Mouse (Mus musculus): ENCODE results near the gene Tmc6. TPM values are rescaled to one million over a fixed set of nuclear protein-coding genes. Genes with fewer than 3 reads are reported as not detected.
"Not testable (repeated sequence)": the region's sequence is repeated elsewhere in the genome, so short reads cannot be mapped to it uniquely, and the experiment has no call there.

Gene Tmc6
- polyA plus RNA-seq, 1 experiment from 2014 or later, result 3.9 TPM

DNA sequence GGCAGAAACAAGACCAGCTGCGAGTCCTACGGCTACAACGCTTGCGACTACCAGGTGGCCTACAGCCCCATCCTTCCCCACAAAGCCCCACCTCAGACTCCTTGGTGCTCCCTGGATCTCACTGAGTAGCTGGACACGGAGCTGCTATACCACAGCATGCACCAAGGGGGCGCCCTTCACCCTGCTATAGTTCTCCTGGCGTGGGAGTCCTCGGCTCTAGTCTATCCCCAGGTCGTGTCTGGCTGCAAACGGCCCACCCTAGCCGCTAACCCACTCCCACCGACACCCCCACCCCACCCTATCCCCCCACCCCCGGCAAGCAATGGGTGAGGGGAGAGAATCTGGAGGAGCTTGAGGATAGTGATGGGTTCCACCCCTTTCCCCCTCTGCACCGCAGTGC is 8.3 kb upstream of the Tmc6 start:
- H3K4me3 ChIP-seq (replicated peaks), result no peak overlapping the region
- peak; percentile 34; the same call in 1 of the 2 replicates for ATAC-seq
- H3K36me3 ChIP-seq, result no peaks in the 10 kb centered on the region
- WGBS, result 5% methylated on average over 14 of the region's 14 CpGs
- H3K4me1 ChIP-seq (replicated peaks), result peaks cover 5% of the 10 kb centered on the region; the same call in 1 of the 2 replicates
- no peak overlapping the region for H3K4me2 ChIP-seq (replicated peaks)
- no peaks in the 10 kb centered on the region for H3K9me3 ChIP-seq
- no peak overlapping the region for H3K27ac ChIP-seq
- H3K27me3 ChIP-seq, result peaks cover 35% of the 10 kb centered on the region
- no peak overlapping the region for H3K9ac ChIP-seq (replicated peaks)

DNA sequence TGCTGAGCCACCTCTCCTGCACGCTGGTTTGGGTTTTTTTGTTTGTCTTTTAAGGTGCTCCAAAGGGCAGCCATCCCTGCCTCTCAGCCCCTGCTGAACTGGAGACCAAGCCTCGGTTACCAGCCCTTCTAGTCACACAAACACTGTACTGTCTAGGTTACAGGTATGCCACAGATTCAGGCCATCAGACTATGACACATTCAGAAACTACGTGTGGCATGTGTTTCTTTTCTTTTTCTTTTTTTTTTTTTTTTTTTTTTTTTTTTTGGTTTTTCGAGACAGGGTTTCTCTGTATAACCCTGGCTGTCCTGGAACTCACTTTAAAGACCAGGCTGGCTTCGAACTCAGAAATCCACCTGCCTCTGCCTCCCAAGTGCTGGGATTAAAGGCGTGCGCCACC is 6.5 kb upstream of the Tmc6 start:
- not testable (repeated sequence) for H3K9me3 ChIP-seq; H3K4me2 ChIP-seq (replicated peaks); H3K36me3 ChIP-seq; H3K4me1 ChIP-seq (replicated peaks); H3K9ac ChIP-seq (replicated peaks); H3K27ac ChIP-seq; ATAC-seq; H3K4me3 ChIP-seq (replicated peaks)
- 79% methylated on average over 7 of the region's 7 CpGs for WGBS
- H3K27me3 ChIP-seq, result peaks cover 51% of the 10 kb centered on the region

DNA sequence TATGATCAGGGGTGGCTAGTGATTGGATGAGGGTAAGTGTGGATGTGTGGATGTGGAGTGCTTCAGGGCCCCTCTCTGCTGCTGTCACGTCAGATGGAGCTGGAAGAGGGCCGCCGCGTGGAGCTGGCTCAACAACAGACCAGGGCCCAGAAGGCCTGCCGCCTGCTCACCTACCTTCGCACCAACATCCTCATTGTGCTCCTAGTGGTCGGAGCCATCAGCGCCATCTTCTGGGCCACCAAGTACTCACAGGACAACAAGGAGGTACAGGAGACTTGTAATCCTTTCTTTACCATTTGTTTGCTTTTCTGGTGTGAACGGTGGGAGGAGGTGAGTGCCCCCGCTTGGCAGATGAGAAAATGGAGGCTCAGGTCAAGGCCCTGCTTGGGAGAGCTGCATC is 4.3 kb upstream of the Tmc6 start:
- no peak for ATAC-seq

DNA sequence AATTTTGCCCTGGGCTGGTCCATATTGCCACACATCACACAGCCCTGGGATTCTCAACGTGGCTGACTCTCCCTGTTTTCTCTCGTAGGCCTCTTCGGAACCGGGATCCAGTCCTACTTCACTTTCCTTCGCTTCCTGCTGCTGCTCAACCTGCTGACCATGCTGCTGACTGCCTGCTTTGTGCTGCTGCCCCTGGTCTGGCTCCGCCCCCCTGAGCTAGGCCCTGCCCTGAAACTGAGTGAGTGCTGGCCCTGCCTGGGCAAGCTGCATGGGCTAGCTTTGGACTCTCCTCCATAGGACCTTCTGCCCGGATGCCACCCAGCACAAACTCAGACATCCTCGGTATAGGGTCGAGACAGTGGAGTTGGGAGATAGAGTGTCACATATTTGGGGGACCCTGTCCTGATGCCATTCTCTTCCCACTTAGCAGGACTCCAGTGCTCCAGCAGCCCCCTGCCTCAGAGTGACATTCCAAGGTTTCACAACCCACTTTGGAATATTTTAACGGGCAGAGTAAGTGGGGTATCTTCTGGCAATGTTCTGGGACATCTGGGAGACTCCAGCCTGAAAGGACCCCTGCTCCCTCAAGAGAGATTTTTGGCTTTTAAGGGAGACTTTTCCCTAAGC is 1.8 kb upstream of the Tmc6 start:
- H3K36me3 ChIP-seq, result no peaks in the 10 kb centered on the region
- ATAC-seq, result no peak
- H3K27ac ChIP-seq, result no peak overlapping the region
- no peak overlapping the region for H3K4me3 ChIP-seq (replicated peaks)
- H3K27me3 ChIP-seq, result peaks cover 61% of the 10 kb centered on the region
- 38% methylated on average over 10 of the region's 10 CpGs for WGBS
- H3K9ac ChIP-seq (replicated peaks), result peak overlapping the region; percentile 58; the same call in 1 of the 2 replicates
- H3K4me2 ChIP-seq (replicated peaks), result peak overlapping the region; percentile 61
- H3K9me3 ChIP-seq, result no peaks in the 10 kb centered on the region
- peaks cover 37% of the 10 kb centered on the region for H3K4me1 ChIP-seq (replicated peaks)

More for the DNA sequence above, 4.3 kb upstream of the Tmc6 start:
- Histone ChIP-seq H3K4me2 (replicated peaks) (no peak overlapping the region), H3K9ac (replicated peaks) (no peak overlapping the region; the same call in 1 of the 2 replicates), H3K4me3 (replicated peaks) (no peak overlapping the region), H3K27ac (no peak overlapping the region), H3K27me3 (peaks cover 52% of the 10 kb centered on the region), H3K4me1 (replicated peaks) (peaks cover 14% of the 10 kb centered on the region), H3K36me3 (no peaks in the 10 kb centered on the region), H3K9me3 (no peaks in the 10 kb centered on the region)
- 5% methylated on average over 10 of the region's 10 CpGs for WGBS

DNA sequence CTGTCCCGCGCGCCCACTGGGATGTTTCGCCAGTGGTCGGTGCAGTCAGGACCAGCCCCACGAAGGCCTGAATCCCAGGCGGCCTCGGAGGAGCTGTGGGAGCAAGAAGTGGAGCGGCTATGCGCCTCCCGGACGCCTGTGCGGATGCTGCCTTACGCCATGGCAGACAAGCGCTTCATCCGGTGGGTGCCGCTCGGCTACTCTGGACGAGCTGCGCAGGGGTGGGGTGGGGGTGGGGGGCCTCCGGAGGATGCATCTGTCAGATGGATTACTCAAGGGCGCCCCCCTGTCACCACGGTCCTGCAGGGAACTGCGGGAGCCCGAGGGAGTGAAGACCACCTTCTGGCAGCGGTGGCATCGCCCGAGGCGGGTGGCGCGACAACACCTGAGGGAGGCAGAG is 1.1 kb upstream of the Tmc6 start:
- Histone ChIP-seq H3K27me3 (peaks cover 68% of the 10 kb centered on the region), H3K27ac (no peak overlapping the region), H3K4me2 (replicated peaks) (peak overlapping the region; percentile 61), H3K9me3 (no peaks in the 10 kb centered on the region), H3K4me3 (replicated peaks) (peak overlapping the region; percentile 28), H3K36me3 (no peaks in the 10 kb centered on the region), H3K4me1 (replicated peaks) (peaks cover 37% of the 10 kb centered on the region), H3K9ac (replicated peaks) (peak overlapping the region; percentile 58; the same call in 1 of the 2 replicates)
- ATAC-seq, result peak; percentile 51
- 4% methylated on average over 31 of the region's 31 CpGs for WGBS

- Histone ChIP-seq H3K27me3 (peaks cover 69% of the 10 kb centered on the region), H3K4me1 (replicated peaks) (peaks cover 37% of the 10 kb centered on the region), H3K9ac (replicated peaks) (peak overlapping the region; percentile 58; the same call in 1 of the 2 replicates), H3K4me3 (replicated peaks) (peak overlapping the region; percentile 28), H3K4me2 (replicated peaks) (peak overlapping the region; percentile 61), H3K27ac (no peak overlapping the region), H3K9me3 (no peaks in the 10 kb centered on the region), H3K36me3 (no peaks in the 10 kb centered on the region)
- no peak for ATAC-seq
- 42% methylated on average over 9 of the region's 9 CpGs for WGBS
Measured at GRCm38 (mm10) chr11:117782705-117783034, 672 bp upstream of the Tmc6 start.

DNA sequence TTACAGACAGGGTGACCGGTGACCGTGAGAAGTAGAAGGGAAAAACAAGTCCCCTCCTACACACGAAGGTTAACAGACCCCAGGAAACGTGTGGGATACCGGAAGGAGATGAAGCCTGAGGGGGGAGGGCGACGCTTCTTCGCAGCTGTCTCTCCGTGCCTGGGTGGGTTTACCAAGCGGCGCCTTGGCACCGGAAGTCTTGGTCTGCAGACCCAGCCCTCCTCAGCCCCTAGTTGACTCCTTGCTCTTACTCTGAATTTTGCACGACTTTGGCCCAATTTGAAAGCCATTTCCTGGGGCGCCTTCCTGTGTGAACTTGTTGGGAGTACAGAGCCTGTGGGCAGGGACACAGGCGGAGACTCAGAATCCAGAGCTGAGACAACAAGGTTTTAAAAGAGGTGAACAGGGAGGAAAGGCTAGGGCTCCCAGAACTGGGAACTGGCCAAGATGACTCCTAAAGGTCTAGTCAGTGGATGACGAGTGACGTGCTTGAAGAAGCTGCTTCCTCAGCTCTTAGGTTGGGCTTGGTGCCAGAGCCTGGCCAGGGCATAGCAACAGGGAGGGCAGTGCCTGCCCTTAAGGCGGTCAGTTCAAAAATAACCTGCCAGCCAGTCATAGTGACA is 688 bp downstream of the Tmc6 start:
- Histone ChIP-seq H3K4me3 (replicated peaks) (no peak overlapping the region), H3K27me3 (peaks cover 69% of the 10 kb centered on the region)

DNA sequence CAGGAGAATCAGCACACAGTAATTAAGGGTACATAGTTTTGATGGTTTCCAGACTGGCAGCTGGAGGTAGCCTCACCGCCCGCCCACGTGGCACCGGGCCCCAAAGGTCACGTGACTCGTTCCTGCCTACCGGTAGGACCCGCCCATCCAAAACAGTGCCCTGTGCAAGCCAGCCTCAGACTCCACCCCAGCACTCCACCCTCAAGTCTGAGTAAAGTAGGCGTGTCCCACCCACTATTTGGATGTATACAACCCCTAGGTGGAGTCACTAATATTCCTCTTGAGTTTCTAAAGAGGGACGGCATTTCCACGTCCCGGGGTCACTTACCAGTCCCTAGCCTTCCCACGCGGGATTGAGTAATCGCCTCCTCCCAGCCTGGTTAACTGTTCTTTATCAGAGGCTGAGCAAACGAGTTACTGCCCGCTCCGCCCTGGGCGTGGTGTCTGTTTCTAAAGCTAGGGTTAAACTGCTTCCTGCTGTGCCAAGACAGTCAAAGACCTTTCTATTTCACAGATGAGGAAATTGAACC is 1.4 kb downstream of the Tmc6 start:
- no peak for ATAC-seq
- peak overlapping the region; percentile 49 for H3K4me2 ChIP-seq (replicated peaks)
- peak overlapping the region; percentile 32 for H3K4me3 ChIP-seq (replicated peaks)
- H3K27me3 ChIP-seq, result peaks cover 69% of the 10 kb centered on the region
- no peak overlapping the region for H3K27ac ChIP-seq
- peak overlapping the region; percentile 48; the same call in 1 of the 2 replicates for H3K9ac ChIP-seq (replicated peaks)
- H3K36me3 ChIP-seq, result no peaks in the 10 kb centered on the region
- WGBS, result 4% methylated on average over 19 of the region's 19 CpGs
- H3K9me3 ChIP-seq, result no peaks in the 10 kb centered on the region
- peaks cover 37% of the 10 kb centered on the region for H3K4me1 ChIP-seq (replicated peaks)

More for the DNA sequence above, 688 bp downstream of the Tmc6 start:
- ATAC-seq, result no peak
- H3K9me3 ChIP-seq, result no peaks in the 10 kb centered on the region
- no peak overlapping the region for H3K27ac ChIP-seq
- H3K9ac ChIP-seq (replicated peaks), result no peak overlapping the region
- WGBS, result 26% methylated on average over 18 of the region's 18 CpGs
- H3K36me3 ChIP-seq, result no peaks in the 10 kb centered on the region
- H3K4me1 ChIP-seq (replicated peaks), result peaks cover 37% of the 10 kb centered on the region
- H3K4me2 ChIP-seq (replicated peaks), result peak overlapping the region; percentile 49

DNA sequence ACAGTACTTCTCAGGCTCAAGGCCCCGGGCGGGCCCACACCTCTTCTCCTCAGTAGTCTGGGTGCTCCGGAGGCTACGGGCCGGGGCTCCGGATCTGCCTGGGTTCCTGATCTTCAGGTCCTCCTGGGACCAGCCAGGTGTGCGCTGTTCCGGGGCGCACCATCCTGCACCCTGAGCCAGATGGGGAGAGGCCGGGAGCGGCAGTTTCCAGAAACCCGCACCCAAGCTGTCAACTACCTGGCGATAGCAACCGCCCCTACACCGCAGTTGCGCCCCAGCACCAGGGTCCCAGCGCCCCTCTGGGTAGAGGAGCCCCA is 1.8 kb downstream of the Tmc6 start:
- peak overlapping the region; percentile 32 for H3K4me3 ChIP-seq (replicated peaks)
- H3K4me2 ChIP-seq (replicated peaks), result peak overlapping the region; percentile 49
- H3K27me3 ChIP-seq, result peaks cover 69% of the 10 kb centered on the region
- no peaks in the 10 kb centered on the region for H3K9me3 ChIP-seq
- H3K36me3 ChIP-seq, result no peaks in the 10 kb centered on the region
- peak overlapping the region; percentile 48; the same call in 1 of the 2 replicates for H3K9ac ChIP-seq (replicated peaks)
- H3K27ac ChIP-seq, result 0 out of 2 replicates have a peak overlapping the region, but pooled peaks have one; percentile 62
- peaks cover 37% of the 10 kb centered on the region for H3K4me1 ChIP-seq (replicated peaks)
- peak; percentile 5; the same call in 1 of the 2 replicates for ATAC-seq
- 3% methylated on average over 17 of the region's 17 CpGs for WGBS

DNA sequence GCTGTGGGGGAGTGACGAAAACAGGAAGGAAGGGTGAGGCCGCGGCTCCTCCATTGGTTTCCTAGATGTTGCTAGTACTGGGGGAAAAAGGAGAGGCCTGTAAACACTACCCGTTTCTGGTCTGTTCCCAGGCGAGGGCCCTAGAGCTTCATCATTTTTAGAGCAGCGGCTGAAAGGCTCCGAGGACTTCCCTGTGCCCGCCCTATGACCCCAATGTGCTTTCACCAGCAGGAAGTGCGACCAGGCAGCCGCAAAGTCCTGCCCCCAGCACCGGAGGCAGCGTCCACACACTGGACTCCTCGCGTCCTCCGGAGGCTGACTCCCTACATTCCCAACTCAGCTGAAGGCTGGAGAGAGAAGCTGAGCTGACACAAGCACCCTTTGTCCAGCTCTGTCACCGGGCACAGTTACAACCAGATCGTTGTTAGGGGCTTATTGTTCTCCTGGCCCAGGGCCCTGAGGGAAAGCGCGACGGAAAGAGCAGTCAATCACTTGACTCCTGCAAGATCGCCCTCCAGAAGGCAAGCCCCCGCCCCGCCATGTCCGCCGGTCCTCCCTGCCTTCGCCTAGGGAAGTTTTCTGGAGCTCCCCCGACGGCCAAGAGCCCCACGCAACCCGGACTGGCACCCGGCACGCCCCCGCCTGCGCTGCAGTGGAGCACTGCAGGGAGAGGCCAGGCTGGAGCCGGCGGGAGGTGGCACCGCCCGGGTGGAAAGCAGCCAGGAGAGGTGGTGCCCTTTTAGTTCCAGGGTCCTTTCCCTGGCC is 2.4 kb downstream of the Tmc6 start:
- Histone ChIP-seq H3K36me3 (no peaks in the 10 kb centered on the region), H3K4me3 (replicated peaks) (peak overlapping the region; percentile 32), H3K4me1 (replicated peaks) (peaks cover 37% of the 10 kb centered on the region), H3K27me3 (peaks cover 64% of the 10 kb centered on the region), H3K4me2 (replicated peaks) (peak overlapping the region; percentile 49), H3K9ac (replicated peaks) (peak overlapping the region; percentile 48; the same call in 1 of the 2 replicates), H3K9me3 (no peaks in the 10 kb centered on the region), H3K27ac (peak overlapping the region; percentile 62)
- ATAC-seq, result peak; percentile 34
- 5% methylated on average over 38 of the region's 38 CpGs for WGBS

DNA sequence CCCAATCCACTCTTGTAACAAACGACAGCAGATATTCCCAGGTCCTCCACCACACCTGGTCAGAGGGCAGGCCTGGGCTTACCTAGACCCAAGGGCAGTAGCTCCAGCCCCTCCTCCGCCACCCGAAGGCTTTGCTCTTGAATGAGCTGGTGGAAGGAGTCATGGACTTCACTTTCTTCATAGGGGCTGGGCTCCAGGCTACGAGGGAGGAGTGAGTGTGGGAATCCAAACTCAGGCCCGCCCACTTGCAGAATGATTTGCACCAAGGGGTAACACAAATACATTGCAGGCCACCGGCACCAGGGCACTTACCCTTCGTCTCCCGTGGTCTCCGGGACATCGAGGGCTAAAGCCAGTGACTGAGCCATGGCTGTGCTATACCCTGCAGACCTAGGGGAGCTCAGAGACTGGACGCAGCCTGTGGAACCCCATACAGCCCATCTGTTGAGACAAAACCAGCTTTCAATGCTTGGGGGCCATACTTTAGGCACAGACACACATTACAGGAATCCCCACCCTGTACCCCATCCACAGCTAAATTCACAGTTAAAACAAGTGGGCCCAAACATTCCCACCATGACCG is 3.1 kb downstream of the Tmc6 start:
- H3K36me3 ChIP-seq, result no peaks in the 10 kb centered on the region
- no peak overlapping the region for H3K9ac ChIP-seq (replicated peaks)
- peaks cover 57% of the 10 kb centered on the region for H3K27me3 ChIP-seq
- peak overlapping the region; percentile 62 for H3K27ac ChIP-seq
- peaks cover 37% of the 10 kb centered on the region for H3K4me1 ChIP-seq (replicated peaks)
- peak overlapping the region; percentile 49; the same call in 1 of the 2 replicates for H3K4me2 ChIP-seq (replicated peaks)
- 0 out of 2 replicates have a peak overlapping the region, but pooled peaks have one; percentile 32 for H3K4me3 ChIP-seq (replicated peaks)
- no peaks in the 10 kb centered on the region for H3K9me3 ChIP-seq
- no peak for ATAC-seq
- 77% methylated on average over 12 of the region's 12 CpGs for WGBS

All from midbrain, embryonic 13.5 days (tissue).